Mouse (Mus musculus) ES-Bruce4 (cell line): ENCODE results near the gene Rsph1. TPM values are rescaled to one million over a fixed set of nuclear protein-coding genes. Genes with fewer than 3 reads are reported as not detected.

Experiments
- H3K27ac ChIP-seq: 2 replicates; pipeline ENCODE4 v1.5.1; 2012; ENCODE audit warnings: low read length, inconsistent platforms; ENCODE audit not compliant: insufficient read depth
- H3K27me3 ChIP-seq: 2 replicates; pipeline ENCODE4 v1.6.1; 2012; ENCODE audit warnings: mild to moderate bottlenecking, low read length, inconsistent platforms; ENCODE audit not compliant: control insufficient read depth, poor library complexity, insufficient read depth, severe bottlenecking
- H3K36me3 ChIP-seq: 2 replicates; pipeline ENCODE4 v1.6.1; 2012; ENCODE audit warnings: inconsistent platforms, mild to moderate bottlenecking, low read length, moderate library complexity; ENCODE audit not compliant: control insufficient read depth, poor library complexity, insufficient read depth, severe bottlenecking
- H3K4me1 ChIP-seq: one replicate; pipeline ENCODE4 v1.8.1; 2011; ENCODE audit warnings: low read length; ENCODE audit not compliant: control insufficient read depth, insufficient read depth
- H3K4me3 ChIP-seq: 2 replicates; pipeline ENCODE4 v1.5.1; 2011; ENCODE audit warnings: low read depth, mild to moderate bottlenecking, low read length
- H3K9ac ChIP-seq: 2 replicates; pipeline ENCODE4 v1.6.1; 2012; ENCODE audit warnings: low read depth, mild to moderate bottlenecking, inconsistent platforms; ENCODE audit not compliant: poor library complexity, severe bottlenecking
- H3K9me3 ChIP-seq: replicated peaks from 2 replicates; pipeline ENCODE4 v1.6.1; 2012; ENCODE audit warnings: mild to moderate bottlenecking, low read length, inconsistent platforms; ENCODE audit not compliant: control insufficient read depth, poor library complexity, insufficient read depth, severe bottlenecking
- CTCF ChIP-seq: IDR thresholded peaks from one replicate; pipeline ENCODE4 v1.8.1; 2011; ENCODE audit warnings: low read depth, low read length
- EP300 ChIP-seq: IDR thresholded peaks from 2 replicates; pipeline ENCODE4 v1.6.1; 2011; ENCODE audit warnings: low read depth, low read length; ENCODE audit not compliant: insufficient read depth
- POLR2A ChIP-seq: IDR thresholded peaks from one replicate; pipeline ENCODE4 v1.8.1; 2011; ENCODE audit warnings: low read length; ENCODE audit not compliant: insufficient read depth
- polyA plus RNA-seq: library from polyadenylated mRNA; stranded (reverse); fragments of >200 nt; gene quantifications from 2 replicates; pipeline ENCODE4 v1.2.4, GENCODE M21; 2011; ENCODE audit warnings: low read depth; ENCODE audit not compliant: missing spikeins, insufficient read depth, insufficient read length

The Rsph1 gene
- polyA plus RNA-seq, 1 experiment = 11.5 TPM

DNA sequence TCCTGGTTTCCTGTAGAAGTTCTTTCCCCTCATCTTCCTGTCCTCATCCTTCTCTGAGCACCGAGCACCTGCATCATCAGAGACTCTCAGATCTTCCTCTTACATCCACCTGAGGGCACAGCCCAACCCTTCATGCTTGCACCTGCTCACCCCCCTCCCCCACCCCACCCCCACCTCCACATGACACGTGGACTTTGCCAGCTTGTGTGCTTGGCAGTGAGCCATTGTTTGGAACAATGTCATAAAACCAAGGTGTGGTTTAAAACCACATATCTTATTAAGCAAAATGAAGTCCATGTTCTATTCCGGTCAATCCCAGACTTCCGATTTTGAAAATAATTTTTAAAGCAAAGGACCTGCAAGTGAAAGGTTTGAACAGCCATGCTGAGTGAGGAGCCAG, 45.3 kb upstream of the Rsph1 start:
- Histone ChIP-seq H3K27ac (peak overlapping the region; percentile 34), H3K36me3 (no peaks in the 10 kb centered on the region), H3K4me1 (peaks cover 7% of the 10 kb centered on the region), H3K9ac (0 out of 2 replicates have a peak overlapping the region, but pooled peaks have one; percentile 11), H3K9me3 (no peaks in the 10 kb centered on the region), H3K27me3 (no peaks in the 10 kb centered on the region), H3K4me3 (no peak overlapping the region)
- no peak for TF ChIP-seq POLR2A
- no peak for TF ChIP-seq CTCF
- TF ChIP-seq EP300 = no peak

- Histone ChIP-seq H3K27me3 (no peaks in the 10 kb centered on the region), H3K4me1 (peaks cover 4% of the 10 kb centered on the region), H3K36me3 (no peaks in the 10 kb centered on the region), H3K4me3 (no peak overlapping the region), H3K9me3 (no peaks in the 10 kb centered on the region), H3K27ac (no peak overlapping the region), H3K9ac (no peak overlapping the region)
- TF ChIP-seq EP300 (no peak), POLR2A (no peak), CTCF (no peak)
Observed at GRCm38 (mm10) chr17:31321425-31321824, 44.2 kb upstream of the Rsph1 start.

DNA sequence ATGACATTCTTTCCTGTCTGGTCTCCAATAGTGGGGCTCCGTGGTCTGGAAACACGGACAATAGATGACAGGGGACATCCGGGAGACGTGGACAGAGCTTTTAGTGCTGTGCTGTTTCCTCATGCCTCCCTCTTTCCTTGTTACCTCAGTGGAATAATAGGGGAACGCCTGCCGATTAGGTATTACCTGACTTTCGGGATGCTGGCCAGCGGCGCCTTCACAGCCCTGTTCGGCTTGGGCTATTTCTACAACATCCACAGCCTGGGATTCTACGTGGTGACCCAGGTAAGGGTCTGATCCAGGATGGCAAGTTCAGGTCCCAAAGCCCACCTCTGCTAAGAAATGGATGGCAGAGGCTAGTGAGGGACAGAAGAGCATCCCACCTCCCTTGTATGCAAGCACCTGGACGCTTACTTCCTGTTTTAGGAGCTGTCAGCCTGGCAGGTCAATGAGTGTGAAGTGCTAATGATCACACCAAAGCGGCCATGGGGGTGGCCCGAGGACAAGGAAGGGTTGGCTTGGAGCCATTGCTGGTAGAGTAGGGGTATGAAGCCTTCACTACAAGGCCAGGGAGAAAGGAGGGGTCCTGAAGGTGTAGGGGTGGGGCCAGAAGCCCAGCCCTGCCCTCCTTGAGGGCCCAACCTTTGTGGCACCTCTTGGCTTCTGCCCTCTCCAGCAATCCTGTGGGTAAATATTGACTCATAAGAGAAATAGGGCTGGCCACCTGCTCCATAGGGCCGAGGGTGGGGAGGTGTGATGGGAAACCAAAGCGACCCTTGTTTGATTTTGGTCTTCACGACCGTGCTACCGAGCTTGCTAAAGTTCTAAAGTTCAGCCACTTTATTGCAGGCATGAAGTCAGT, 42.0 kb upstream of the Rsph1 start:
- Histone ChIP-seq H3K4me1 (peaks cover 4% of the 10 kb centered on the region), H3K9ac (no peak overlapping the region), H3K4me3 (no peak overlapping the region), H3K27ac (no peak overlapping the region), H3K27me3 (no peaks in the 10 kb centered on the region), H3K36me3 (no peaks in the 10 kb centered on the region), H3K9me3 (no peaks in the 10 kb centered on the region)
- TF ChIP-seq POLR2A (no peak), EP300 (no peak), CTCF (no peak)

DNA sequence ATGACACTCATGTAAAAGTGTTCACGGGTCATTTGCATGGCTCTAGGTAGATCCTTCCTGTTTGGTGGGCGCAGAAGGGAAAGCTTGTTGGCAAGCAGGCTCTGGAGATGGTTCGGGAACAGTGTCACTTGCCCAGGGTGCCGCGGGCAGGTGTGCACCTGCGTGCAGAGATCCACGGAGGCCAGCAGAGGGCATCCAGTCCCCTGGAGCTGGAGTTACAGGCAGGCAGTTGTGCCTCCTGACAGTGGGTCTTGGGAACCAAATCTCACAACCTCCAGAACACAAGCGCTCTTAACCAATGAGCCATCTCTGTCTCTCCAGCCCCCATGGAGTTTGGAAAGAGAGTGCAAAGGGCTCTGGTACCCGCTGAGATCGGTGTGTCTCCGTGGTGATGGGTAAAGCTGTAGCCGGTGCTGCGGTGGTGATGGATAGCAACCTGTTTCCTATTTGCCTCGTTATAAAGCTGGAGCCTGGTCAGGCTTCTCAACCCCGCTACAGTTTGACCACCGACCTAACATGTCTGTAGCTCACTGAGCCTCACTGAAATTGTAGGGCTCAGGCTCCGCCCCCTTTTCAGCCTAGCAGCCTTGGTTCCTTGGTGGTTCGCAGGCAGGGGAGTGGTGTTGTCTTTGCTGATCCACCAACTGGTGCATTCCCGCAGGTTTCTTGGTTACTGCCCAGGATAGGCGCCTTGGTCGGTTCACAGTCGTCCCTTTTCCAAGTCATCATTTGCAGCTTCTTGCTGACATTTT, 40.5 kb upstream of the Rsph1 start:
- Histone ChIP-seq H3K4me1 (no peaks in the 10 kb centered on the region), H3K4me3 (peak overlapping the region; percentile 5; the same call in 1 of the 2 replicates), H3K36me3 (no peaks in the 10 kb centered on the region), H3K9me3 (no peaks in the 10 kb centered on the region), H3K27ac (no peak overlapping the region), H3K27me3 (no peaks in the 10 kb centered on the region), H3K9ac (no peak overlapping the region)
- no peak for TF ChIP-seq POLR2A
- peak; percentile 77 for TF ChIP-seq CTCF

- no peak overlapping the region for H3K4me3 ChIP-seq
- H3K9ac ChIP-seq = no peak overlapping the region
- H3K4me1 ChIP-seq = no peaks in the 10 kb centered on the region
- H3K36me3 ChIP-seq = no peaks in the 10 kb centered on the region
- H3K27ac ChIP-seq = no peak overlapping the region
- no peaks in the 10 kb centered on the region for H3K27me3 ChIP-seq
- TF ChIP-seq EP300 (no peak), POLR2A (no peak), CTCF (no peak)
- H3K9me3 ChIP-seq = no peaks in the 10 kb centered on the region
Observed at GRCm38 (mm10) chr17:31316998-31317397, 39.8 kb upstream of the Rsph1 start.

DNA sequence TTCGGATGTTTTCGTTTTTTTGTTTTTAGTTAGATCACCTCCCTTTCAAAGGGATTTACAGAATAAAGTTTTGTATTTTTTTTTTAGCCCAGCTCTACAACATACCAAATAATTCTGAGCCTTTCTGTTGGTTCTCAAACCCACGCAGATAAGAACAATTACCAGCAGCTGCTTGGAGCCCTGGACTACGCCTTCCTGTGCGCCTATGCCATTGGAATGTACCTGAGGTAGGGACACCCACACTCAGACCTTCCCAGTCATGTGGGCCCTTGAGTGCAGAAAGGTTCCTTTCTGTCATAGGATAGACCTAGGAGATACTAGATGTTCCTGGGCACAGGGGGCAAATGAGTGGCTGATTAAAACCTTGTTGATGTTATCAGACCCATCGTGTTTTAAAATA, 38.8 kb upstream of the Rsph1 start:
- no peak overlapping the region for H3K9ac ChIP-seq
- H3K4me1 ChIP-seq = no peaks in the 10 kb centered on the region
- H3K9me3 ChIP-seq = no peaks in the 10 kb centered on the region
- no peak overlapping the region for H3K4me3 ChIP-seq
- TF ChIP-seq EP300 = no peak
- TF ChIP-seq POLR2A = no peak
- no peak overlapping the region for H3K27ac ChIP-seq
- H3K27me3 ChIP-seq = no peaks in the 10 kb centered on the region
- H3K36me3 ChIP-seq = no peaks in the 10 kb centered on the region
